Mouse (Mus musculus) ES-Bruce4 (cell line): ENCODE data around the gene Fam19a5. TPM values are rescaled to one million over a fixed set of nuclear protein-coding genes. Genes with fewer than 3 reads are reported as not detected.

Experiments used
- H3K27ac ChIP-seq: 2 replicates; pipeline ENCODE4 v1.5.1; 2012; ENCODE audit warnings: low read length, inconsistent platforms; ENCODE audit not compliant: insufficient read depth
- H3K27me3 ChIP-seq: 2 replicates; pipeline ENCODE4 v1.6.1; 2012; ENCODE audit warnings: mild to moderate bottlenecking, low read length, inconsistent platforms; ENCODE audit not compliant: control insufficient read depth, poor library complexity, insufficient read depth, severe bottlenecking
- H3K36me3 ChIP-seq: 2 replicates; pipeline ENCODE4 v1.6.1; 2012; ENCODE audit warnings: inconsistent platforms, mild to moderate bottlenecking, low read length, moderate library complexity; ENCODE audit not compliant: control insufficient read depth, poor library complexity, insufficient read depth, severe bottlenecking
- H3K4me1 ChIP-seq: one replicate; pipeline ENCODE4 v1.8.1; 2011; ENCODE audit warnings: low read length; ENCODE audit not compliant: control insufficient read depth, insufficient read depth
- H3K4me3 ChIP-seq: 2 replicates; pipeline ENCODE4 v1.5.1; 2011; ENCODE audit warnings: low read depth, mild to moderate bottlenecking, low read length
- H3K9ac ChIP-seq: 2 replicates; pipeline ENCODE4 v1.6.1; 2012; ENCODE audit warnings: low read depth, mild to moderate bottlenecking, inconsistent platforms; ENCODE audit not compliant: poor library complexity, severe bottlenecking
- H3K9me3 ChIP-seq: replicated peaks from 2 replicates; pipeline ENCODE4 v1.6.1; 2012; ENCODE audit warnings: mild to moderate bottlenecking, low read length, inconsistent platforms; ENCODE audit not compliant: control insufficient read depth, poor library complexity, insufficient read depth, severe bottlenecking
- CTCF ChIP-seq: IDR thresholded peaks from one replicate; pipeline ENCODE4 v1.8.1; 2011; ENCODE audit warnings: low read depth, low read length
- EP300 ChIP-seq: IDR thresholded peaks from 2 replicates; pipeline ENCODE4 v1.6.1; 2011; ENCODE audit warnings: low read depth, low read length; ENCODE audit not compliant: insufficient read depth
- POLR2A ChIP-seq: IDR thresholded peaks from one replicate; pipeline ENCODE4 v1.8.1; 2011; ENCODE audit warnings: low read length; ENCODE audit not compliant: insufficient read depth
- polyA plus RNA-seq: library from polyadenylated mRNA; stranded (reverse); fragments of >200 nt; gene quantifications from 2 replicates; pipeline ENCODE4 v1.2.4, GENCODE M21; 2011; ENCODE audit warnings: low read depth; ENCODE audit not compliant: missing spikeins, insufficient read depth, insufficient read length

Gene Fam19a5
- polyA plus RNA-seq, 1 experiment = 3.2 TPM

GRCm38 (mm10) chr15:87765876-87766275 is 221.8 kb downstream of the Fam19a5 start:
- Histone ChIP-seq H3K4me1 (no peaks in the 10 kb centered on the region), H3K36me3 (no peaks in the 10 kb centered on the region), H3K27ac (no peak overlapping the region), H3K27me3 (no peaks in the 10 kb centered on the region), H3K9ac (no peak overlapping the region), H3K4me3 (no peak overlapping the region), H3K9me3 (peaks cover 4% of the 10 kb centered on the region; the same call in 1 of the 2 replicates)
- TF ChIP-seq POLR2A (no peak), CTCF (no peak), EP300 (no peak)

- peak; percentile 36 for TF ChIP-seq CTCF
- no peak for TF ChIP-seq EP300
- Histone ChIP-seq H3K9ac (no peak overlapping the region), H3K9me3 (no peaks in the 10 kb centered on the region), H3K36me3 (no peaks in the 10 kb centered on the region), H3K27me3 (no peaks in the 10 kb centered on the region), H3K27ac (no peak overlapping the region), H3K4me3 (no peak overlapping the region), H3K4me1 (no peaks in the 10 kb centered on the region)
These were observed 229.9 kb downstream of the Fam19a5 start for GRCm38 (mm10) chr15:87773955-87774354.

GRCm38 (mm10) chr15:87783331-87783730 is 239.2 kb downstream of the Fam19a5 start:
- no peak overlapping the region for H3K27ac ChIP-seq
- H3K9ac ChIP-seq = no peak overlapping the region
- H3K27me3 ChIP-seq = no peaks in the 10 kb centered on the region
- peaks cover 6% of the 10 kb centered on the region for H3K4me1 ChIP-seq
- TF ChIP-seq POLR2A (no peak), CTCF (no peak), EP300 (no peak)
- no peaks in the 10 kb centered on the region for H3K36me3 ChIP-seq
- H3K4me3 ChIP-seq = no peak overlapping the region
- H3K9me3 ChIP-seq = 0 out of 2 replicates have a peak, but pooled peaks cover 3% of the 10 kb centered on the region

- no peak overlapping the region for H3K27ac ChIP-seq
- H3K4me3 ChIP-seq = no peak overlapping the region
- no peak for TF ChIP-seq EP300
- peaks cover 6% of the 10 kb centered on the region for H3K4me1 ChIP-seq
- no peak overlapping the region for H3K9ac ChIP-seq
- no peaks in the 10 kb centered on the region for H3K36me3 ChIP-seq
- no peaks in the 10 kb centered on the region for H3K9me3 ChIP-seq
- H3K27me3 ChIP-seq = no peaks in the 10 kb centered on the region
These were observed 245.6 kb downstream of the Fam19a5 start for GRCm38 (mm10) chr15:87789671-87790070.

- Histone ChIP-seq H3K27ac (no peak overlapping the region), H3K4me3 (no peak overlapping the region)
These were observed 249.6 kb downstream of the Fam19a5 start for GRCm38 (mm10) chr15:87793661-87794060.

GRCm38 (mm10) chr15:87796571-87796970 is 252.5 kb downstream of the Fam19a5 start:
- Histone ChIP-seq H3K4me1 (no peaks in the 10 kb centered on the region), H3K36me3 (no peaks in the 10 kb centered on the region), H3K27ac (no peak overlapping the region), H3K9me3 (no peaks in the 10 kb centered on the region), H3K4me3 (no peak overlapping the region), H3K27me3 (no peaks in the 10 kb centered on the region), H3K9ac (no peak overlapping the region)
- TF ChIP-seq CTCF = no peak
- no peak for TF ChIP-seq EP300
- TF ChIP-seq POLR2A = no peak

More at GRCm38 (mm10) chr15:87793661-87794060, 249.6 kb downstream of the Fam19a5 start:
- H3K27me3 ChIP-seq = no peaks in the 10 kb centered on the region
- TF ChIP-seq EP300 = no peak
- no peak for TF ChIP-seq POLR2A
- TF ChIP-seq CTCF = no peak
- H3K36me3 ChIP-seq = no peaks in the 10 kb centered on the region
- H3K9ac ChIP-seq = no peak overlapping the region
- H3K4me1 ChIP-seq = no peaks in the 10 kb centered on the region
- H3K9me3 ChIP-seq = no peaks in the 10 kb centered on the region
